Mouse (Mus musculus): ENCODE measurements around the gene Ect2l. TPM values are rescaled to one million over a fixed set of nuclear protein-coding genes. Genes with fewer than 3 reads are reported as not detected.

Ect2l gene
- polyA plus RNA-seq, 1 experiment from 2014 or later: 0.31 TPM

DNA sequence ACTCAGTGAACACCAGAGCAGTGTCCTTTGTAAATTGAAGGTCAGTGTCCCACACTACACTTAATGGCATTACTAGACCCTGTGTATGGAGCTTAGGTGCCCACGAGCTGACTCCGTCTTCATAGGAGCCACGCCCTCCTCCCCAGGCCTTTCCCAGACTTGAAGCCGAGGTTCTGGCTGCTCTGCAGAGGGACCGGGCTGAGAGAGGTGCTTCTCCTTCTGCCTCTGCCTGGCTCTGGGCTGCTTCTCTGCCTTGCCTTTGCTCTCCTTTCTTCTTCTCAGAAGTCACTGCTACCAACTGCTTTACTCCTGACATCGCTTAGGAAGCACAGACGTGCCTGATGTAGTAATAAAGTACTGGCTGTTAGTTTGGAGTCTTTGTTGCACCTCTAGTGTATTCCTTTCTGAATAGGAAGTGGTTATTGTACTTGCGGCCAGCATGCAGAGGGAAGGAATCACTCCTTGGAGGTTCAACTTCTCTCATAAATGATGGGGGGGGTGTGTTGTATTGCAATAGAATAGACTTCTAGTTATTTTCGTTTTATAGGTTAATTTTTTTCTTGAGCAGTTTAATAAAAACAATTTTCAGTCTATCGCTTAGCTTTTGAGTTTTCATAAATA is 97.1 kb downstream of the Ect2l start:
- H3K27ac ChIP-seq: no peak overlapping the region
- no peaks in the 10 kb centered on the region for H3K4me1 ChIP-seq
- 86% methylated on average over 10 of the region's 10 CpGs for WGBS
- DNase-seq (ENCODE audit: extremely low spot score, low spot score): no peak
- no peaks in the 10 kb centered on the region for H3K9me3 ChIP-seq
- H3K36me3 ChIP-seq (replicated peaks): peaks cover 57% of the 10 kb centered on the region
- H3K4me3 ChIP-seq: no peak overlapping the region
- H3K27me3 ChIP-seq (ENCODE audit: poor library complexity, severe bottlenecking): no peaks in the 10 kb centered on the region

DNA sequence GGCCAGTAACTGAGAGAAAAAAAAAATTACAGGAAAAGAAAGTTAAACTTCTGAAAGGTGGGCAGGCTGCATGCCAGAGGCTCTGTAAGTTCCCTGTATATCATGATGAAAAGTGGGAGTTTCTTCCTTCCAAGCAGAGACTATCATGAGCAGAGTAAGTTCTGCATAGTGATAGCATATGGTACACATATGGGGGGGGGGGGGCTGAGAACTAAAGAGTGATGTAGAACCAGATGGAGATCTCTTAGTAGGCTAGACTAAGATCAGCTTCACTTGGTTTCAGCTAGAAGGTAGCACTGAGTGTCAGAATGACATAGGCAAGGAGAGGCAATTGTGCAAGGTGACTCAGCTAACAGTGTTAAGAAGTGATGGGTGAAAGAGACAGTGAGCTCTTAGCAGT is 99.8 kb downstream of the Ect2l start:
- H3K27me3 ChIP-seq (ENCODE audit: poor library complexity, severe bottlenecking): no peaks in the 10 kb centered on the region
- H3K36me3 ChIP-seq (replicated peaks): peaks cover 45% of the 10 kb centered on the region
- H3K27ac ChIP-seq: no peak overlapping the region
- no peak for DNase-seq (ENCODE audit: extremely low spot score, low spot score)
- no peaks in the 10 kb centered on the region for H3K4me1 ChIP-seq
- H3K9me3 ChIP-seq: no peaks in the 10 kb centered on the region
- no peak overlapping the region for H3K4me3 ChIP-seq

DNA sequence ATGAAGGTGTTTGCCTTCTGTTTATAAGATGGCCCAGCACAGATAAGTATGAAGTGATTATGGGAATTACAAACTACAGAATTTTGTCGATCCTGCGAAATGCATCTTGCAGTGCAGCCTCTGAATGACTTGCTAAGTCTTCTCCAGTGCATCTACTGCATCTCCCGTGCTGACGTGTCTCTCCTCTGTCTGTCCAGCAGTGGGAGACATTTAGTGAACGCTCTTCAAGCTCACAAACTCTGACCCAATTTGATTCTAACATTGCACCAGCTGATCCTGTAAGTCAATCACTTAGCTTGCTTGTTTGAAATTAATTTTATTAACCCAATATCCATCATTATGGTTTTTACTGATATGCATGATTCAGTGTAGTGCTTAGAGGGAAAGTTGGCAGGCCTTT is 103.2 kb downstream of the Ect2l start:
- Histone ChIP-seq H3K9me3 (no peaks in the 10 kb centered on the region), H3K27me3 (ENCODE audit: poor library complexity, severe bottlenecking) (no peaks in the 10 kb centered on the region), H3K4me3 (no peak overlapping the region), H3K36me3 (replicated peaks) (peaks cover 43% of the 10 kb centered on the region), H3K4me1 (no peaks in the 10 kb centered on the region), H3K27ac (no peak overlapping the region)
- DNase-seq (ENCODE audit: extremely low spot score, low spot score): no peak
- WGBS: 83% methylated on average over 5 of the region's 5 CpGs

DNA sequence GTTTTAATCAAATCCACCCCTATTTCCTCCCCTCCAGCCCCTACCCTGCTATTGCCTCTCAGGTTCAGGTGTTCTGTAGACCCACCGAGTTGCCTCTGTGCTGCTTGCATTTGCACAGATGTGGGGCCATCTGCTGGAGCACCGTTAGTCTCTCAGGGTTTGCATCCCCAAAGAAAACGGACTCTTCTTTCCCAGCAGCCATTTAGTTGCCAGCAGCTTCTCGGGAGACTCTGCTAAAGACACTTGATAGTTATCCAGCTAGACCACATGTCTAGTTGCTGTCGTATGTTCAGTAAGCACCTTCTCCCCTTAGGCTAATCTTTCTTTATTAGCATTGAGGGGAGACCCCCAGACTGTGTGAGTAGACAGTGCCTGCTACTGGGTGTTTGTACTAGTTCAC is 108.5 kb downstream of the Ect2l start:
- Histone ChIP-seq H3K4me3 (no peak overlapping the region), H3K4me1 (no peaks in the 10 kb centered on the region), H3K27me3 (ENCODE audit: poor library complexity, severe bottlenecking) (no peaks in the 10 kb centered on the region), H3K36me3 (replicated peaks) (peaks cover 52% of the 10 kb centered on the region), H3K9me3 (no peaks in the 10 kb centered on the region), H3K27ac (no peak overlapping the region)
- DNase-seq (ENCODE audit: extremely low spot score, low spot score): no peak
- 80% methylated on average over 5 of the region's 5 CpGs for WGBS

GRCm38 (mm10) chr10:18090691-18091090 is 120.0 kb downstream of the Ect2l start:
- Histone ChIP-seq H3K4me3 (no peak overlapping the region), H3K9me3 (peaks cover 14% of the 10 kb centered on the region), H3K27ac (no peak overlapping the region), H3K36me3 (replicated peaks) (peaks cover 85% of the 10 kb centered on the region), H3K4me1 (no peaks in the 10 kb centered on the region), H3K27me3 (ENCODE audit: poor library complexity, severe bottlenecking) (no peaks in the 10 kb centered on the region)
- DNase-seq (ENCODE audit: extremely low spot score, low spot score): no peak

DNA sequence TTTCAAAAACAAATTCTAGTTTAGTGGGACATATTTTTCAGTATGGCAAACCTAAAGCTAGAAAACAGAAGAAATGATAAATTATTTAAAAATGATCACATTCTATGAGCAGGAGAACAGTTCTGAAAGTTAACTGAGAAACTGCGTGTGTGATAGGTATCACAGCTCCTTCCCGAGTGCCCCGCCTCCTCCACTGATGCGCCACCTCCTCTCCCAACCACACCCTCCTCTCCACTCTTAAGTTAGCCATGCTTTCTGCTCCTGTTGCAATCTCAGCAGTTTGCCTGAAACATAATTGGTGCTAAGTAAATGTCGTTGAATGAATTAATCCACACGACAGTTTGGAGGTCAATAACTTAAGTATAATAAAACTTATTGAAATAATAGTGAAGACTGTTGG is 127.9 kb downstream of the Ect2l start:
- Histone ChIP-seq H3K4me3 (no peak overlapping the region), H3K36me3 (replicated peaks) (peaks cover 29% of the 10 kb centered on the region), H3K4me1 (no peaks in the 10 kb centered on the region), H3K9me3 (peaks cover 16% of the 10 kb centered on the region), H3K27me3 (ENCODE audit: poor library complexity, severe bottlenecking) (no peaks in the 10 kb centered on the region), H3K27ac (no peak overlapping the region)
- 98% methylated on average over 6 of the region's 6 CpGs for WGBS
- no peak for DNase-seq (ENCODE audit: extremely low spot score, low spot score)

- Histone ChIP-seq H3K9me3 (peaks cover 10% of the 10 kb centered on the region), H3K4me3 (no peak overlapping the region), H3K36me3 (replicated peaks) (peaks cover 27% of the 10 kb centered on the region), H3K27ac (no peak overlapping the region), H3K4me1 (no peaks in the 10 kb centered on the region), H3K27me3 (ENCODE audit: poor library complexity, severe bottlenecking) (no peaks in the 10 kb centered on the region)
- WGBS: 97% methylated on average over 1 of the region's 1 CpGs
- DNase-seq (ENCODE audit: extremely low spot score, low spot score): no peak
These were observed 129.2 kb downstream of the Ect2l start for GRCm38 (mm10) chr10:18081536-18081935.

Other genes starting within 250 kb of the Ect2l start
- gene Abracl, start 187.6 kb downstream of the Ect2l start, polyA plus RNA-seq (2016; fragmentation: Nextera tagmentation; extraction: Ambion mirVana): 145 and 147 TPM in 2 replicates
- 13.1 and 13.5 TPM in 2 replicates for gene Reps1, start 155.0 kb downstream of the Ect2l start, polyA plus RNA-seq (2016; fragmentation: Nextera tagmentation; extraction: Ambion mirVana)
- 6.3 and 7.8 TPM in 2 replicates for gene Ccdc28a, start 24.1 kb upstream of the Ect2l start, polyA plus RNA-seq (2016; fragmentation: Nextera tagmentation; extraction: Ambion mirVana)
- gene Nhsl1, start 108.1 kb upstream of the Ect2l start, polyA plus RNA-seq (2016; fragmentation: Nextera tagmentation; extraction: Ambion mirVana): 11.4 and 11.6 TPM in 2 replicates